In the genomic region with DNA sequence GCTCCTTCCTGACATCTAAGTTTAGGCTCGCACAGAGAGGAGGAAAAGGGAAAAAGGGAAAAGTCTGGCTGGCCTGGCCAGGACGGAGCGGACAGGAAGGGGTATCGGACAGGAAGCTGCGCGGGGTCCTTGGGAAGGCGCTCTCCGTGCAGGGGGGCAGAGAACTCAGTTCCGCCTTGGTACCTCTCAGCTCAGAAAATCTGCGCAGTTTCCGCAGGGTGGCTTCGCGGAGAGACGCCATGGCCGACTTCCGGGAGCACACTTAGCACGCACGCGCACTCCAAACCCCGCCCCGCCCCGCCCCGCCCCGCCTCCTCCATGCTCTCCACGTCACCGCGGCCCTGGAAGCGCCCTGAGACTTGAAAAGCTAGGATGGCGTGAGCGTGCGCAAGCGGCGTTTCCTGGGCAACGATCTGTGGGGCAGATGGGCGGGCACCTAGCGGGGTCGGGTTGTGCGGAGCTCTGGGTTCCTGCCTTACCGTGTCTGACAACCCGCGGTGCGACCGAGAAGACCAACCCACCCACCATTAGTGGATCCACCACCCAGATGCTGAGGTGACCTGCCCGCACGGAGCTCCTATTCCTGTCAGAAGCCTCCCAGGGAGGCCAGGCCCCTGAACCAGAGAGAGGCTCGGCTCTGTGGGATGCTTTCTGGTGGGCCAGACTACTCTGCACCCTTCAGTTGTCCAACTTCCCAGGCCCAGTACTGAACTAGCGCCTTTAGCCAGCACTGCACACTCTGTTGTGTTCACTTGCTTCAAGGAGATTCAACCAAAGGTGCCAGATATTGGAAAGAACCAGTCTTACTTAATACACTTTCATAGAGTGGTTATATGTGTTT, we compare ENCODE assay signal across 1 mouse cellular context.
TF ChIP-seq lines count a peak whose summit lies in the region.

Gene Fpgt, minus strand, starts transcription at position 288 of the 841 bp plus-strand sequence.
Gene Lrriq3, plus strand, starts transcription at position 319 of the 841 bp plus-strand sequence.

TF ChIP-seq in CH12.LX, 34 proteins besides CTCF, POLR2A, EP300 and RAD21 (continued from another document):
- TF ChIP-seq RCOR1 (conservative IDR thresholded peaks at IDR 0.05; ENCODE audit: low read depth, low read length) (peak; percentile 65; the same call in 1 of the 2 replicates), ZKSCAN1 (IDR thresholded peaks at IDR 0.05; ENCODE audit: borderline replicate concordance, low read depth, low read length) (no peak), IRF4 (IDR thresholded peaks at IDR 0.05; ENCODE audit: low read depth, low read length) (peak; percentile 68), HCFC1 (IDR thresholded peaks at IDR 0.05; ENCODE audit: low read depth, low read length) (peak; percentile 93), CHD2 (IDR thresholded peaks at IDR 0.05; ENCODE audit: low read length) (peak; percentile 73; the same call in 1 of the 2 replicates), ELF1 (IDR thresholded peaks at IDR 0.05; ENCODE audit: low read depth, low read length) (peak; percentile 94), GABPA (IDR thresholded peaks at IDR 0.05; ENCODE audit: insufficient replicate concordance, low read depth, low read length) (peak; percentile 44; the same call in 1 of the 2 replicates), BHLHE40 (IDR thresholded peaks at IDR 0.05; ENCODE audit: low read depth, low read length) (no peak), E2F4 (IDR thresholded peaks at IDR 0.05; ENCODE audit: insufficient replicate concordance, low read depth, low read length) (no peak), ZMIZ1 (IDR thresholded peaks at IDR 0.05; ENCODE audit: low read depth, low read length) (no peak), MEF2A (IDR thresholded peaks at IDR 0.05; ENCODE audit: borderline replicate concordance, low read depth, low read length) (peak; percentile 85; the same call in 1 of the 2 replicates), ETS1 (conservative IDR thresholded peaks at IDR 0.05; ENCODE audit: low read depth, low read length) (no peak), MAFK (IDR thresholded peaks at IDR 0.05; ENCODE audit: insufficient replicate concordance, low read length) (0 out of 2 replicates have a peak, but pooled peaks have one; percentile 21), MXI1 (IDR thresholded peaks at IDR 0.05; ENCODE audit: low read depth, low read length) (peak; percentile 88), JUN (IDR thresholded peaks at IDR 0.05; ENCODE audit: insufficient read depth, low read depth, low read length) (no peak), NELFE (IDR thresholded peaks at IDR 0.05; ENCODE audit: low read depth, low read length) (peak; percentile 53; the same call in 1 of the 2 replicates), SIN3A (IDR thresholded peaks at IDR 0.05; ENCODE audit: low read length) (peak; percentile 84), USF2 (conservative IDR thresholded peaks at IDR 0.05; ENCODE audit: low read depth, low read length) (no peak), SMC3 (IDR thresholded peaks at IDR 0.05; ENCODE audit: low read depth, low read length) (no peak), JUND (conservative IDR thresholded peaks at IDR 0.05; ENCODE audit: low read depth, low read length) (0 out of 2 replicates have a peak, but pooled peaks have one; percentile 23), MAZ (IDR thresholded peaks at IDR 0.05; ENCODE audit: low read depth, low read length) (no peak), POLR2AphosphoS2 (IDR thresholded peaks at IDR 0.05; ENCODE audit: low read depth, low read length) (0 out of 2 replicates have a peak, but pooled peaks have one; percentile 53), UBTF (IDR thresholded peaks at IDR 0.05; ENCODE audit: low read depth, low read length) (0 out of 2 replicates have a peak, but pooled peaks have one; percentile 55), ZC3H11A (IDR thresholded peaks at IDR 0.05; ENCODE audit: low read depth, low read length) (no peak), ZNF384 (IDR thresholded peaks at IDR 0.05; ENCODE audit: low read depth, low read length) (no peak), CHD1 (IDR thresholded peaks at IDR 0.05; ENCODE audit: low read depth, low read length) (0 out of 2 replicates have a peak, but pooled peaks have one; percentile 44), PAX5 (IDR thresholded peaks at IDR 0.05; ENCODE audit: low read length) (no peak), USF1 (IDR thresholded peaks at IDR 0.05; ENCODE audit: low read depth, low read length) (no peak), NRF1 (IDR thresholded peaks at IDR 0.05; ENCODE audit: low read depth, low read length) (peak; percentile 86)
